Mouse (Mus musculus): Measurements from ENCODE around the gene Mon2.
A peak's percentile ranks its signal among the peaks of the same experiment; 100 is the strongest.
"Not testable (repeated sequence)": the region's sequence is repeated elsewhere in the genome, so short reads cannot be mapped to it uniquely, and the experiment has no call there.

Mon2 gene

DNA sequence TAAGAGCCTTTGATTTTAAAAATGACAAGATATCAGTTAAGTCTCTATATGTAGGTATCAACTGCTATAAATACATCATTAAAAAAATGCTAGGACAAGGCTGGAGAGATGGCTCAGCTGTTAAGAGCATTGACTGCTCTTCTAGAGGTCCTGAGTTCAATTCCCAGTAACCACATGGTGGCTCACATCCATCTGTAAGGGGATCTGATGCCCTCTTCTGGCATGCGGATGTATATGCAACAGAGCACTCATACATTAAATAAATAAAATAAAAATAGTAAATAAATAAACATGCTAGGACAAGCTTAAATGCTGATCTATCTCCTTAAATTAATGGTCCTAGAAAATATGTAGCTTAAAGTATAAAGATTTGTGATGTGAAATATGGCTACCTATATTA, 19.2 kb downstream of the Mon2 start:
- no peak for DNase-seq (ENCODE audit: low spot score)

DNA sequence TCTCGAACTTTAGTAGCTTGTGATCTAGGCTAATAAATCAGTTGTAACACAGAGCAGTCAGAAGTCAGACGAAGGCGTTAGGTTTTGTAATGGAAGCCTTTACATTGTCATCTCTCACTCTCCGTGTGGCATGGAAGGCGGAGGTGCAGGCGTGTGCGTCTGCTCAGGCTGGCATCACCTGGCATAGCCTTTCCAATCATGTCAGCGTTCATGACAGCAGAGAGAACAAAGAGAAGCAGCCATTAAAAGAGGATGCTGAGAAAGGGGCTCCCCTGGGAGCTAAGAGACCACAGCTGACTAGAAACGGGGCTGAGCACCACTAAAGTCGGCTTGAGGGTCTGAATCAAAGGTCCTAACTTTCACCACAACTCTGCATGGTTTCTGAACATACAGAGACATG, 19.8 kb downstream of the Mon2 start:
- DNase-seq (ENCODE audit: low spot score) = no peak

DNA sequence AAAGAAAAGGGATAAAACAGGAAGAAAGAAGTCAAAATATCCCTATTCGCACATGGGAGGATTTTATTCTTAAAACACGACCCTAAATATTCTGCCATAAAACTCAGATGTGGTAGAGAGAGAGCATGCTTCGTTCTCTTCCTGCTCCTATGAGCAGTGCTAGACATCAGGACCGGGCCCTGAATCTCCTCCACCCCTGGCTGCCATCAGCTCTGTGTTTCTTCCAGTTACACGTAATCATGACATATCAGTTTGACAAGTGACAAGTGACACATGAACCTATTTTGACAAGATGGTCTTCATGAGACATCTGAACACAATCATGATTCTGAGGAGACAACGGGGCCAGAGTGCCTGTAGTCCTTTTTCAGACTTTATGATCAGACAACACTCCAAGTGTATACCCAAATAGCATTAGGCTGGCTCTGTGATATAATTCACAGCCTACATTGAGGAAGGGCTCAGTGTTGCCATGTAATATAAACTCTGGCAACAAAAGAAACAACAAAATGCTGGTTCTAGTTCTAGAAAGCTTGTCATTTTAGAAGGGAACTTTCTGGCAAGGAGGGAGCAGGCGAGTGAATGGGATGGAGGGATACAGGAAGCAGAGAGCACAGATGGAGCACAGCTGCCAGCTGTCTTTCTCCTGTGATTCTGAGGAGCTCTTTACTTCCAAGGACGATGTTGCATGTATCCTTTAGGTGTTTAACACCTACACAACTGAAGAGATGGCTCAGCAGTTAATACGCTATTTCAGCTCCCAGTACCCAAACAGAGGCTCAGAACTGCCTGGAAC, 20.9 kb downstream of the Mon2 start:
- DNase-seq (ENCODE audit: low spot score) = no peak

DNA sequence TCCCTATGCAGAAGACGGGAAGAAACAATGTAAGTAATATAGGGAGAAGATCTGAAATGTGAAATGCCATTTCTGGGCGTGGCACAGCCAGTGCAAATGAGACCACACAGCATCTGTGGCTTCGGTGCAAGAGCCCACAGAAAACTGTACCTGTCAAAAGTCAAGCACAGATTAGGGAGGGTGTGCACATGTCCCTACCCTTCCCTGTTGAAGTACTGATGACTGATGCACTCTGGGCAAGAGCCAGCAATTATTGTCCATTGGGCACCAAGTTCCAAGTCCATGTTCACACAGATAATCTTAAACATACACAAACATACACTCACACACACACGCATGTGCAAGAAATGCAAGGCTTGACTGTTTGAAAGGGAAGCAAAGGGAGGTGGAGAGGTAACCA, 22.7 kb downstream of the Mon2 start:
- DNase-seq (ENCODE audit: low spot score) = no peak

DNA sequence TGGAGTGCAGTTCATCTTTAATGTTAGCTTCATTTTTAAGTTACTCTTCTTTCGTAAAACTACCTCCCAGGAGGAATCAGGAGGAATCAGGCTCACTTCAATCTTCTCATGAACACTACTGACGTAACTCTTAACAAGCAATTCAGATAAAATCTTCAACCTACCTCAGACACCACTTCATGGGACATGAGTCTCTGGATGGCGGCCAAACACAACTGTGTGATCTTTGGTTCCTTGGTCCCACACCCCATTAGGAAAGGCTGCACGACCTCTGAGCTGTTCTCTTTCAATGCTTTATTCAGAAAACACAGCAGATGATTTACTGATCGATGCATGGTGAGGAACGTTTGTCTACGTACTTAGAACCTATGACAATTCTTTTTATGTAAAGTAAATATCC, 24.3 kb downstream of the Mon2 start:
- DNase-seq (ENCODE audit: low spot score) = no peak

DNA sequence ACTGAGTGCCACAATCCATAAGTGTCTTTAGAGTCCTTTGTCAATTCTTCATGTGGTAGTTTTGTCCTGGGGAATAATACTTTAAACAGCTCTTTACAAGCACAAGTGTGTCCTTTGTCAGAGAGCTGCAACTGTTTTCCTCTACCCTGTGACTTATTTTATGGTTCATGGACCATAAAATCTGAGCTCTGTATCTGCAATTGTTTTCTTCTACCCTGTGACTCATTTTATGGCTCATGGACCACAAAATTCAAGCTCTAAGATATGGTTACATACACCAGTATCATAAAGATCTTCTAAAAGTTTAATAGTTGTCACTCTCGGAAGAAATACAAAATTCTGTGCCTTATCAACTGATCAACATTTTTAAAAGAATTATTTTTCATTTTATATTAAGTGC, 27.6 kb downstream of the Mon2 start:
- DNase-seq (ENCODE audit: low spot score) = no peak

DNA sequence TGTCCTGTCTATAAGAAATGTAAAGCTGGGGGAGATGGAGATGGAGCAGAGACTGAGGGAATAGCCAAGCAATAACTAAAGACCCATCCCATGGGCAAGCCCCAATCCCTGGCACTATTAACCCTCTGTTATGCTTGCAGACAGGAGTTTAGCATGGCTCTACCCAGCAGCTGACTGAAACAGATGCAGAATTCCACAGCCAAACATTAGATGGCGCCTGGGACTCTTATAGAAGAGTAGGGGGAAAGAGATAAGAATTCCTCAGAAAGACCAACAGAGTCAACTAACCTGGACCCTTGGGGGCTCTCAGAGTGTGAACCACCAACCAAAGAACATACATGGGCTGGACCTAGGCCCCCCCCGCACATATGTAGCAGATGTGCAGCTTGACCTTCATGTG, 36.4 kb downstream of the Mon2 start:
- no peak for DNase-seq (ENCODE audit: low spot score)

DNA sequence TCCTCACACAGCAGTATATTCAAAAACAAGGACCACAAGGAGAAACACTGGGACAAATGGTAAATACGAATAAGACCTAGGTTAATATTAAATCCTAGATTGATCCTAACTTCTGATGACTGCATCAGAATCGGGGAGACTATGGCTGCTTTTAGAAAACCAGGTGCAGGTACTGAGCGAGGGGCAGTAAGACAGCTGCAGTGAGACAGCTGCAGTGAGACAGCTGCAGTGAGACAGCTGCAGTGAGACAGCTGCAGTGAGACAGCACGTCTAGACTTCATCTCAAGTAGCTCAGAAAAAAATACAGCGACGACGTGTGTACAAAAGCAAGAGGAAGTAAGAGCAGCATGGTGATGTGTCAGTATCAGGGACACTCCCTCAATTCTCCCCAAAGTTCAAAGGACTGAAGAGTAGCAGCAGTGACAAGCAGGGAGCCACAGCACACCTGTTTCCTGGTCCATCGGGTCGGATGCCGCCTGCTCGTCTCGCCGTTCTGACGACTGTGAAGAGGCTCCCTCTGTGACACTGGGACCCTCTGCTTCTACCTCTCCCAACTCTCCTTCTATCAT, 44.1 kb downstream of the Mon2 start:
- DNase-seq (ENCODE audit: low spot score) = no peak

DNA sequence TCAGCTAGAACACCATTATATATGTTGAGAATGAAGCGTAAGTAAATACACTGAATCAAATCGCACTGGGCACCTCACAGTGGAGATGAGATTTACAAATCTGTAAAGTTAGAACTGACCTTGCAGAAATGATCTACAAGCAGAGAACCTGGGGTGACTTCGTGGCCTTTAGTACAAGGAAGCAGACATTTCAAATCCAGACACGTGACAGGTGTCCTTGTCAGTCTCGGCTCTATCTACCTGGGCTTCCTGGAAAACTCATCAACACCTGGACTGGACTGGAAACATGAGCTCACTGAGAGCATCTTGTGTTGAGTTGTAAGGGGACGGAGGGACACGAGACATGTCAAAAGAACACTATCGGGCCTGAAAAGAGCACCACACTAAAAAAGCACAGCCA, 44.9 kb downstream of the Mon2 start:
- DNase-seq (ENCODE audit: low spot score) = no peak

DNA sequence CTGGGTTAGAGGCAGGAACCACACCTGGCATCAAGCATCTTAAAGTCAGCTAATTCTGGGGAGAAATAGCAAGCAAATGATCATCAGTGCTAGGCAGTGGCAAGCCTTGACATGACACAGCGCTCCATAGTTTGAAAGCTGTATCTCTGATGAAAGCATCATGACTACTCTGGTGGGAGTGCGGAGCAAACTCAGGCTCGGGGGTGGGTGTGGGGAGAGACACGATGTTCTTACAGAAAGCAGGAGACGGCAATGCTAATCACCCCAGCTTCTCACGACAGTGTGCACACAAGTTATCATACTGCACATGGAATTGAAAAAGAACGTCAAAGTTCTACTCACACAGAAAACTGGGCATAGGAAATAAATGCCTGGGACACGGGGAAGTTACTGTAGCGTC, 45.7 kb downstream of the Mon2 start:
- no peak for DNase-seq (ENCODE audit: low spot score)

DNA sequence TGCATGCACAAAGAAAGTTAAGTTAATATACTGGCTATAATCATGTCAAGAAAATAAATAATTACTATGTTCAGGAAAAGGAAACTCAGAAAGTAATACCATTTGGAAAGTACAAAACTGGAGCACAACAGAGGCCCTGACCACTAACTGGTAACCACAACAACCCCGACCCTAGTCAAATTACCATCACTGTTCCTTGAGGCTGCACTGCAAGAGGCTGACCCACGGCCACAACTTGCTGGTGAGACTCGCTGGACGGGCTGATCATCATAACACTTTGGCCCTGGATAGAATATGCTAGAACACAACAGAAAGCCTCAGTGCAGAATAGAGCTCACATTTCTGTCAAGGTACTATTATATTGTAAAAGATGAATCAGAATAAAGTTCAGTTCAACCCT, 47.4 kb downstream of the Mon2 start:
- no peak for DNase-seq (ENCODE audit: low spot score)

DNA sequence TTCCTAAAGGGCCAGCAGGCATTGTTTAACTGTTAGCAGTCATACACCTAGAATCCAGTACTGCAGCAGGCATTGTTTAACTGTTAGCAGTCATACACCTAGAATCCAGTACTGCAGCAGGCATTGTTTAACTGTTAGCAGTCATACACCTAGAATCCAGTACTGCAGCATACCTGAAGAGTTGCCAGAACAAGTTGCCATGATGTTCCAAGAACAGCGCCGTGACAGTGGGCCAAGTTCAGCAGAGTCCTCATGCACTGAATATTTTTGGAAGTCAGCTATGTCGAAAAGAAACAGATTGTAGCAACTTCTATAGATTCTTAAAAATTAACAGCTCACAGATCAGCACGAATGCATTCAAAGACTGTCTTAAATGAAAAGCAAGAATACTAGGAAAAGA, 49.6 kb downstream of the Mon2 start:
- not testable (repeated sequence) for DNase-seq (ENCODE audit: low spot score)

DNA sequence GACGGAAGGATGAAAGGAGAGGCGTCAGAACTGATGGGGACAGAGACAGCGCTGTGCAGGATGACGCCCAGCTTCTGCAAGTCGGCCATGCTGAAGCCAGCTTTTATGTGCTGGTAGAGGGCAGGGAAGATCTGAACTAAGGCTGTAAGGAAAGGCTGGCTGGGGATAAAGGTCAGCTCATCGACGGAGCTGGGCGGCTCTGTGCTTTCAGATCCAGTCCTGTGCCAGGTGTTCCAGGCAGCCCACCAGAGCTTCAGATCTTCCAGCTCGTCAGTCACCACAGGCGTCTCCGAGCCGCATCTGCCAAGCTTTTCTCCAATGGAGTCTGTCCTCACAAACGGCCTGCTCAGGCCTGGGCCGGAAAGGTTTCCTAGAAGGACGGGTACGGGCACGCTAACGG, 62.9 kb downstream of the Mon2 start:
- DNase-seq (ENCODE audit: low spot score) = peak; percentile 80

DNA sequence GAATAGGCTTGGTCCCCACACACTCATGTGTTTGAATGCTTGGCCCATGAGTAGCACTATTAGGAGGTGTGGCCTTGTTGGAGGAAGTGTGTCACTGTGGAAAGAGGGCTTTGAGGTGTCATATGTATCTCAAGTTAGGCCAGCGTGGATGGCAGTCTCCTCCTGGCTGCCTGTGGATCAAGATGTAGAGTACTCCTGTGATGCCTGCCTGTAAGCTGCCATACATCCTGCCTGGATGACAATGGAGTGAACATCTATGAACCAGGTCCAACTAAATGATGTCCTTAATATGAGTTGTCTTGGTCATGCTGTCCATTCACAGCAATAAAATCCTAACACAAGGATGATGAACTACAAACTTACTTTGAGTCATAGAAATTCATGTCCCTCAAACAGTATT, 64.9 kb downstream of the Mon2 start:
- no peak for DNase-seq (ENCODE audit: low spot score)

DNA sequence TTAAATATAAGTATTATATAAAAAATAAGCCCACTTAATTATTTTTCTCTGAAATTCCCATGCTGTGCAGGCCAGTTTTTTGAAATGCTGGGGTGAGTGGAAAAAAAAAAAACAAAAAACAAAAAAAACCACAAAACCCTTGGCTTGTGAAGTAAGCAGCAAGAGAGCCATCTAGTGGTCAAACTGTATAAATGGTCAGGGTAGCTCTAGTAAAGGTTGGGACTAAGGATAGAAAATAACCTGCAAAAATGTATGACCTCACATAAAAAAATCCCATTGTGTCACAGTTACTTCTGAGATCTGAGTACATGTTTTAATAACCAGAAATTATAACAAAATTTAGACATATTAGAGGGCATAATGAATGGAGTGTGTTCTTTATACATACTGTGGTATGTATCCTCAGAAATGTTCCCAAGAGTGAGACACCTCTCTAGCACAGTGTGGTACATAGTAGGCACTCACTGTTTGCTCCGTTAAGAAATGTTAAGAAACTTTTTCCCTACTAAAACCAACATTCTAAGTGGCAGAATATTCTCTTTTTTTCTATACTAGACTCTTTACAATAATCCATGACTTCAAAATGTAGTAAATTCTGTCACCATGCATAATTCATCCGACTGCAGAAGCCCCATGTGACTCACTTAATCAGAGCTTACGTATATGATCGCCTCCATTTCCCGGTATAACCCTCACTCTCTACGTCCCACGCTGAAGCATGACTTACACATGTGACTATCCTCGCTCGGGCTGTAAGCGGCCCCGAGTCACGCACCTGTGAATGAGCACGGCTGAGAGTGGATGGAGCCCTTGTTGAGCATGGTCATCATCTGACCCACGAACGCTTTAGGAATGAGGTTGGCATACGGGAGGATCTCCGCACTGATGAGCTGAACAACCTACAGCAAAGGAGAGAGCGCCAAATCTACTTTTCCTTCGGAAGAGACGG, 70.8 kb downstream of the Mon2 start:
- peak; percentile 76 for DNase-seq (ENCODE audit: low spot score)

DNA sequence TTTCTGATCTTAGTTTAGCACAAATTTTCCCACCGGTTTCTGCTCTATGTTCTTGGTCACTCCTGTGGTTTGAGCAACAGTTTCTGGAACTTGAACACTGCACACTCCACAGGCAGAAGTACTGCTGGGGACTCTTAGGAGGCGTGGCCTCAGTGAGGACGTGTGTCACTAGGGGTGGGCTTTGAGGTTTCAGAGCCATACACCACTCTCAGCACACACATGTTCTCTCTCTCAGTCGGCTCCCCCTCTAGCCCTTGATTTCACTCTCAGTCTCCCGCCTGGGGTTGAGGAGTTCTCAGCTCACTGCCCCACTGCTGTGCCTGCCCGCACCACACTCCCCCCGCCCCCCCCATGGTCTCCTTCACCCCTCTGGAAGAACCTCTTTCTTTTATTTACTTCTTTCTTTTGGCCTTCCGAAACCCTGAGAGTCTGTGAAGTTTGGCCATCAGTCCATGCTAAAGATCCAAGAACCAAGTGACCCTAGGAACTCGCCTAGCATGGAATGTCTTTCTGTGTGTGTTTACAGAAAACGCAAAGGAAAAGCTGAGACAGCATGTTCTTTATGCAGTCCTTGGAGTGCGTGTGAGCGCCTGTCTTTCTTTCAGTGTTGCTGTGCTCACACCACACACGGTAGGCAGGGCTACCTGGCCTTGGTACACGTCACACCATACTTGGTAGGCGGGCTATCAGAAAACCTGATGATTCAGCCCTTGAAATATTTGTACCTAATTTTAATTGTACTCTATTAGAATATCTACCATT, 71.6 kb downstream of the Mon2 start:
- no peak for DNase-seq (ENCODE audit: low spot score)

DNA sequence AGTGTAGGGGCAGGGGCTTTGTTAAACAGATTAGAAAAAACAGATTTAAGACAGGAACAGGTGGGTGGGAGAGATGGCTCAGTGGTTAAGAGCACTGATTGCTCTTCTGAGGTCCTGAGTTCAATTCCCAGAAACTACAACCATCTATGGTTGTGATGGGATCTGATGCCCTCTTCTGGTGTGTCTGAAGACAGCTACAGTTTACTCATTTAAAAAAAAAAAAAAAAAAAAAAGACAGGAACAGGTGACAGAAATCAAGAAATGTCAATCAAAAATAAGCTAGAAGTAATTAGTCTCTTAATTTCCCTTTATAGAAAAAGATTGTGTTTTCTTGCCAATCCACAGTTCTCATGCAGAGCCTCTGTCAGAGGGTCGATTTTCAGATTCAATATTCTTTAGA, 74.3 kb downstream of the Mon2 start:
- DNase-seq (ENCODE audit: low spot score) = no peak

DNA sequence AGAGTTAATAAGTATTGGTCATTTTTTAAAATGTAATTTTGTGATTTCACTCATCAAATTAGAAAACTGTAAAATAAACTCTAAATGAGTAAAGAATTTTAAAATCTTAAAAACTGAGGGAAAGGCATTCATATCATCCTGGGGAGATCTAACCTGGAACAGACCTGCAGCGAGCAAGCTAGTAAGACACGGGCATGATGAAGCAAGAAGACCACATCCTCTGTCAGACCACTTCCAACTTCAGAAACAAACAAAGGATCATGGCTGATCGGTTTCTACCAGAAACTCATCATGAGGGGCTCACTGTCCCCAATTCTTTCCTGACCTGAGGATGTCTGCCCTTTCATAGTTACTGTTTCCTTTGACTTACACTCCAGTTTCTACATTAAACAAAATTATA, 74.9 kb downstream of the Mon2 start:
- no peak for DNase-seq (ENCODE audit: low spot score)

DNA sequence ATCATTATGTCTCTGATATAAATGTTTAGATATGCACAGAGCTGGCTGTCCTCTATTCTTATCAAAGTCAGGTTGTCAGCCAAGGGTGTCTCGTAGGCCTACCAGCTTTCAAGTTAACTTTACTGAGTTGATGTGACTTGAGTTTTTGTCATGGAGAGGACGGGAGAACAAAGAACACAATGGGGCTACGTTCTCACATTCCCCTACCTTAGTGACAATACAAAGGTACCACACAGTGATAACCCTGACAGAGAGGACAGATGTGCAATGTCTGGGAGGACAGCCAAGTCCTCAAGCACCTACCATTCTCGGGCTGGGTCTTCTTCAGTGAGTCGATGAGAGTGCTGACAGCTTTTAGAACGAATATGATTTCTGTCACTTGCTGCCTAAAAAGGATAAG, 76.9 kb downstream of the Mon2 start:
- no peak for DNase-seq (ENCODE audit: low spot score)

DNA sequence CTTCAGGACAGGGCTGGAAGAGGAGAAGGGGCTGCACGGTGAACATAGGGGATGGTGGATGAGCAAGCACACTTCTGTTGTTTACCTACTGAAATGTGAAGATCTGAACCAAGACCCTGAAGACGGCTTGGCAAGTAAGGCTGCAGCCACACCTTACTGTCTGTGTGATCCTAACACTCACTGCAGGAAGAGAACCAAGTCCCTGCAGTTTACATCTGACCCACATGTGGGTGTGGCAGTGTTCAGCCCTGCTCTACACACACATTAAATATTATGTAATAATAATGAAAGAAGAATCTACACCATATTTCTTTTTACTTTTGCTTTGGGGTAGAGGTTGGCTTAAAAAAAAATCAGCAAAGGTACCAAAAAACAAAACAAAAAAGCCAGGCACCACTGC, 78.5 kb downstream of the Mon2 start:
- no peak for DNase-seq (ENCODE audit: low spot score)

DNA sequence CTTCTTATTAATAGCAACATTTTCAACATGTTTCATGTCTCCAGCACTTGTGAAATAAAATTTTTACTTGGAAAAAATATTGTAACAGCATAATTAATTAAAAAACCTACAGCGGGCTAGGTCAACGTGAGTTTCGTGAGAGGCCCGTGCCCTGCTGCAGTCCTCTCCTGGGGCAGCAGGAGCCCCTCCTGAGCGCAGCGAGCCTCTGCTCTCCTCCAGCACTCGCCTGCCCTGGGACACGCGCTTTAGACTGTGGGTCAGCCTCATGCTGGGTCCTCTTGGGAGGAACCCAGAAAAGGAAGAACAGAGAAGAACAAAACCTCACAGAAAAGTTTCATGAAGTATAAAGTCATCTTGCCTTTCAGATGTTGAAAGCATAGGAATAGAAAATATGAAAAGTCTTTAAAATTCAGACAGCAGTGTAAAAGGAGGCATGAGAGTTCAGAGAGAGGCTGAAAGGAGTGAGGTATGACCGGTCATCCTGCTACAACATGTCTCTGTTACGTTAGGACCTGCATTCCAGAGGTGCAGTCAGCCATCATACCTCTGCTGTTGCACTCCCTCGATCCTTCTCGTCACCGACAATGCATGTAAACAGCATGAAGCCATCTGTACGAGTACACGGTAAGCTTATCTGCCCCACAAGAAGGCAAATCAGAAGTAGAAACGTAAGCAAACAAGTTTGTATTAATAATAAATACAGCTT, 81.8 kb downstream of the Mon2 start:
- no peak for DNase-seq (ENCODE audit: low spot score)

DNA sequence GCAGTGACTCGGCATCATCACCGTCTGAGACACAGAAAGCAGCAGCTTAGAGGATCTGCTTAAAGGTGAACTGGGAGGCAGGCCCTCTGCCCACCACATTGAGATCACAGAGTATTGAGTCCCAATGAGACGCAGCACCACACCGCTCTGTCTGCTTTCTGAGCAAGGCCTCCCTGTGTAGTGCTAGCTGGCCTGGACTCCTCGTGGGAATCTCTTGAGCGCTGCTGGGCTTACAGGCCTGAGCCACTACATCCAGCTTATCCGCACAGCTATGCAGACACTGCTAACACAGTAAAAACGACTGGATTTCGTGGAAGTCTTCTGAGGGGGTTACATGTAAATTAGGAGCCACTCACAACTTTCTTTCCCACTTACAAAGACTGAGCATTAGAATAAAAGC, 84.7 kb downstream of the Mon2 start:
- DNase-seq (ENCODE audit: low spot score) = no peak
